19 mouse cellular contexts compared by ENCODE assay signal in genomic region chr16:10927026-10927425, GRCm38 (mm10).
DNase-seq lines count a peak whose midpoint lies in the region; ATAC-seq and TF ChIP-seq lines count a peak whose summit lies in the region.
"Had no signal": no experiment of that assay in that cellular context is flagged by ENCODE, and none has a peak within 500 bp of the region (broad histone marks: within the 10 kb centered on the region; RNA-seq: fewer than 3 reads in every experiment).

No protein-coding gene starts in this region.

- H3K9me3 ChIP-seq in liver, postnatal 0 days (ENCODE audit: low read length) = no peaks in the 10 kb centered on the region
- peaks cover 4% of the 10 kb centered on the region; the same call in 1 of the 2 replicates for H3K9me3 ChIP-seq in liver, embryonic 11.5 days (ENCODE audit: control insufficient read depth, low read length)
- H3K9me3 ChIP-seq: intestine, embryonic 15.5 days had no signal

- intact Hi-C loops in heart, postnatal 25 days (cut with DNase I) = no loop called here
- intact Hi-C loops in gastrocnemius, postnatal 14 days (cut with DNase I; ENCODE audit: low total_unique reads) = no loop called here

- H3K4me2 ChIP-seq in liver, postnatal 0 days (ENCODE audit: low read depth, low read length) = no peak overlapping the region
- H3K4me2 ChIP-seq in liver, embryonic 11.5 days = no peak overlapping the region
- H3K4me2 ChIP-seq: embryonic facial prominence, embryonic 12.5 days; forebrain, embryonic 12.5 days; heart, embryonic 13.5 days; hindbrain, embryonic 13.5 days; intestine, embryonic 15.5 days had no signal

- 0 out of 2 replicates have a peak, but pooled peaks cover 3% of the 10 kb centered on the region for H3K4me1 ChIP-seq in liver, postnatal 0 days (ENCODE audit: insufficient read depth)
- H3K4me1 ChIP-seq in liver, embryonic 11.5 days (replicated peaks; ENCODE audit: control insufficient read depth, insufficient read depth, low read length) = no peaks in the 10 kb centered on the region
- H3K4me1 ChIP-seq: forebrain, embryonic 12.5 days; hindbrain, embryonic 13.5 days had no signal

- H3K36me3 ChIP-seq in liver, postnatal 0 days (replicated peaks; ENCODE audit: insufficient read depth, low read length) = no peaks in the 10 kb centered on the region
- no peaks in the 10 kb centered on the region for H3K36me3 ChIP-seq in liver, embryonic 11.5 days (ENCODE audit: control insufficient read depth, insufficient read depth, low read length)
- H3K36me3 ChIP-seq: embryonic facial prominence, embryonic 12.5 days; forebrain, embryonic 12.5 days; heart, embryonic 13.5 days; hindbrain, embryonic 13.5 days; intestine, embryonic 15.5 days had no signal

- H3K27me3 ChIP-seq in liver, postnatal 0 days (ENCODE audit: insufficient read depth, low read length) = no peaks in the 10 kb centered on the region
- no peaks in the 10 kb centered on the region for H3K27me3 ChIP-seq in liver, embryonic 11.5 days (replicated peaks; ENCODE audit: control insufficient read depth, insufficient read depth, low read length)
- H3K27me3 ChIP-seq: embryonic facial prominence, embryonic 12.5 days; forebrain, embryonic 12.5 days; heart, embryonic 13.5 days; hindbrain, embryonic 13.5 days; intestine, embryonic 15.5 days had no signal

- no peak overlapping the region for H3K4me3 ChIP-seq in liver, postnatal 0 days (ENCODE audit: low read depth, low read length)
- no peak overlapping the region for H3K4me3 ChIP-seq in liver, embryonic 11.5 days (ENCODE audit: low read depth, low read length)
- H3K4me3 ChIP-seq: embryonic facial prominence, embryonic 12.5 days; forebrain, embryonic 12.5 days; heart, embryonic 13.5 days; hindbrain, embryonic 13.5 days; intestine, embryonic 15.5 days had no signal

- no peak overlapping the region for H3K27ac ChIP-seq in liver, postnatal 0 days (ENCODE audit: low read depth)
- H3K27ac ChIP-seq in liver, embryonic 11.5 days (ENCODE audit: low read depth, low read length) = no peak overlapping the region
- H3K27ac ChIP-seq: embryonic facial prominence, embryonic 12.5 days; forebrain, embryonic 12.5 days; heart, embryonic 13.5 days; hindbrain, embryonic 13.5 days; intestine, embryonic 15.5 days had no signal

- H3K9ac ChIP-seq in liver, postnatal 0 days (replicated peaks) = no peak overlapping the region
- H3K9ac ChIP-seq in liver, embryonic 11.5 days (ENCODE audit: low read depth, low read length) = no peak overlapping the region
- H3K9ac ChIP-seq: embryonic facial prominence, embryonic 12.5 days; forebrain, embryonic 12.5 days; heart, embryonic 13.5 days; hindbrain, embryonic 13.5 days; intestine, embryonic 15.5 days had no signal

- no peak for ATAC-seq in liver, postnatal 0 days
- ATAC-seq in liver, embryonic 11.5 days (replicated peaks; ENCODE audit: low FRiP score) = no peak
- ATAC-seq in granulocyte monocyte progenitor cell, adult 5-6 weeks (replicated peaks; ENCODE audit: poor library complexity, severe bottlenecking) = peak; percentile 92
- ATAC-seq in neutrophil, adult 5-6 weeks (ENCODE audit: extremely low read depth, insufficient number of reproducible peaks, low FRiP score, poor library complexity, severe bottlenecking) = peak; percentile 63; the same call in 1 of the 2 replicates
- ATAC-seq: forebrain, embryonic 16.5 days; intestine, embryonic 15.5 days had no signal

- DNase-seq in liver, postnatal 0 days = peak; percentile 36
- no peak for DNase-seq in liver, embryonic 11.5 days (ENCODE audit: low spot score)
- peak; percentile 41 for DNase-seq in 416B (ENCODE audit: low read depth)
- no peak for DNase-seq in heart, postnatal 25 days (ENCODE audit: low spot score)
- DNase-seq in gastrocnemius, postnatal 14 days = no peak
- DNase-seq: adrenal gland, postnatal 14 days; cerebellum, adult 18-20 months; cerebellum, postnatal 10 days; gastrocnemius, postnatal 25 days; heart, adult 11 months; heart, postnatal 4 days had no signal

- no peak for TF ChIP-seq EP300 in liver, postnatal 0 days (IDR thresholded peaks at IDR 0.05; ENCODE audit: low read depth)

- WGBS in liver, postnatal 0 days (ENCODE audit: insufficient replicate concordance) = 71% methylated on average over 1 of the region's 1 CpGs
- WGBS in liver, embryonic 11.5 days = 68% methylated on average over 1 of the region's 1 CpGs

- TF ChIP-seq CTCF in liver, postnatal 0 days (IDR thresholded peaks at IDR 0.05; ENCODE audit: low read depth) = no peak

Comparison
In these comparisons a context has a peak if more than half of its experiments do, and no peak if none do; other contexts are left out.
1. DNase-seq: peak in liver, postnatal 0 days (single experiment) and 416B (single experiment); none in liver, embryonic 11.5 days (single experiment), heart, postnatal 25 days (single experiment) and gastrocnemius, postnatal 14 days (single experiment).
2. ATAC-seq: peak in granulocyte monocyte progenitor cell, adult 5-6 weeks (single experiment) and neutrophil, adult 5-6 weeks (single experiment); none in liver, postnatal 0 days (single experiment) and liver, embryonic 11.5 days (single experiment).